Mouse (Mus musculus) forelimb bud, embryonic 11.5 days (tissue): ENCODE results near the gene Inpp5f.
"Not testable (repeated sequence)": the region's sequence is repeated elsewhere in the genome, so short reads cannot be mapped to it uniquely, and the experiment has no call there.

Experiments used
- DNase-seq: peaks from one replicate; pipeline ENCODE4 v3.0.0-alpha.2; 2012; ENCODE audit warnings: low read depth, low spot score

Inpp5f gene

GRCm38 (mm10) chr7:128610897-128611798 is at the start of gene Inpp5f:
TSS of gene Inpp5f (plus strand) at chr7:128611328.
- DNase-seq, result peak; percentile 99

- peak; percentile 18 for DNase-seq
These were observed 47.8 kb upstream of the Inpp5f start for GRCm38 (mm10) chr7:128563373-128563772.

- DNase-seq, result no peak
These were observed 44.8 kb upstream of the Inpp5f start for GRCm38 (mm10) chr7:128566311-128566710.

GRCm38 (mm10) chr7:128567561-128568244 is 43.4 kb upstream of the Inpp5f start:
- DNase-seq, result no peak

GRCm38 (mm10) chr7:128569429-128569828 is 41.7 kb upstream of the Inpp5f start:
- DNase-seq, result not testable (repeated sequence)

GRCm38 (mm10) chr7:128569987-128570656 is 41.0 kb upstream of the Inpp5f start:
- no peak for DNase-seq

- DNase-seq, result not testable (repeated sequence)
These were observed 40.5 kb upstream of the Inpp5f start for GRCm38 (mm10) chr7:128570657-128571056.

GRCm38 (mm10) chr7:128572030-128572429 is 39.1 kb upstream of the Inpp5f start:
- no peak for DNase-seq

GRCm38 (mm10) chr7:128575211-128575610 is 35.9 kb upstream of the Inpp5f start:
- DNase-seq, result no peak

- peak; percentile 37 for DNase-seq
These were observed 35.3 kb upstream of the Inpp5f start for GRCm38 (mm10) chr7:128575794-128576193.

GRCm38 (mm10) chr7:128577607-128578006 is 33.5 kb upstream of the Inpp5f start:
- DNase-seq, result no peak

- no peak for DNase-seq
These were observed 32.8 kb upstream of the Inpp5f start for GRCm38 (mm10) chr7:128578199-128578945.

GRCm38 (mm10) chr7:128579381-128579780 is 31.7 kb upstream of the Inpp5f start:
- no peak for DNase-seq

GRCm38 (mm10) chr7:128580318-128580717 is 30.8 kb upstream of the Inpp5f start:
- no peak for DNase-seq

- DNase-seq, result no peak
These were observed 29.2 kb upstream of the Inpp5f start for GRCm38 (mm10) chr7:128581864-128582484.

GRCm38 (mm10) chr7:128583213-128583948 is 27.7 kb upstream of the Inpp5f start:
- DNase-seq, result no peak

GRCm38 (mm10) chr7:128587334-128587933 is 23.7 kb upstream of the Inpp5f start:
- DNase-seq, result no peak

GRCm38 (mm10) chr7:128591345-128592084 is 19.6 kb upstream of the Inpp5f start:
- no peak for DNase-seq
